Mouse (Mus musculus) embryonic facial prominence, embryonic 14.5 days (tissue): ENCODE measurements around the gene Hcar1. TPM values are rescaled to one million over a fixed set of nuclear protein-coding genes. Genes with fewer than 3 reads are reported as not detected.
A peak's percentile ranks its signal among the peaks of the same experiment; 100 is the strongest.

Experiments
- ATAC-seq: fragments of 200-750 bp; cut with Nextera tagmentation; 2 replicates; pipeline ENCODE4 v1.8.0; 2017; ENCODE audit warnings: low read depth, moderate number of reproducible peaks, moderate TSS enrichment
- DNase-seq: peaks from one replicate; pipeline ENCODE4 v3.0.0-alpha.2; 2015; ENCODE audit warnings: low spot score
- H3K27ac ChIP-seq: fragments of 300-500 bp; sonication (generic); replicated peaks from 2 replicates; pipeline ENCODE4 v1.5.1; 2014; ENCODE audit warnings: low read depth, mild to moderate bottlenecking, low read length, moderate library complexity
- H3K27me3 ChIP-seq: fragments of 300-500 bp; sonication (generic); replicated peaks from 2 replicates; pipeline ENCODE4 v1.6.1; 2014; ENCODE audit warnings: low read length; ENCODE audit not compliant: control insufficient read depth, insufficient read depth
- H3K36me3 ChIP-seq: fragments of 300-500 bp; sonication (generic); 2 replicates; pipeline ENCODE4 v1.6.1; 2014; ENCODE audit warnings: low read length, mixed read lengths; ENCODE audit not compliant: control insufficient read depth, insufficient read depth
- H3K4me1 ChIP-seq: fragments of 300-500 bp; sonication (generic); 2 replicates; pipeline ENCODE4 v1.6.1; 2014; ENCODE audit warnings: antibody characterized with exemption, low read length; ENCODE audit not compliant: control insufficient read depth, insufficient read depth
- H3K4me2 ChIP-seq: fragments of 300-500 bp; sonication (generic); 2 replicates; pipeline ENCODE4 v1.6.1; 2014; ENCODE audit warnings: low read depth, mild to moderate bottlenecking, low read length, moderate library complexity, mixed read lengths
- H3K4me3 ChIP-seq: fragments of 300-500 bp; sonication (generic); 2 replicates; pipeline ENCODE4 v1.5.1; 2014; ENCODE audit warnings: low read depth, mild to moderate bottlenecking, low read length
- H3K9ac ChIP-seq: fragments of 300-500 bp; sonication (generic); 2 replicates; pipeline ENCODE4 v1.6.1; 2014; ENCODE audit warnings: low read depth, mild to moderate bottlenecking, low read length, moderate library complexity, mixed read lengths
- H3K9me3 ChIP-seq: fragments of 300-500 bp; sonication (generic); 2 replicates; pipeline ENCODE4 v1.6.1; 2016; ENCODE audit warnings: low read length; ENCODE audit not compliant: control insufficient read depth
- WGBS: fragments of 180-500 bp; shearing (Covaris S2); extraction: QIAGEN DNeasy Blood & Tissue Kit; methylation state at CpG from one replicate; pipeline ENCODE4 v1.1.7; 2014; 5-methylcytosine and 5-hydroxymethylcytosine counted together
- polyA plus RNA-seq: library from polyadenylated mRNA; unstranded; fragments of >200 nt; fragmentation: Nextera tagmentation; extraction: Ambion mirVana; gene quantifications from 2 replicates; pipeline ENCODE4 v1.2.1, GENCODE M21; 2014

Hcar1 gene
- polyA plus RNA-seq, 1 experiment from 2014 or later = 2.3 TPM

- DNase-seq (no peak), ATAC-seq (no peak)
- no peak overlapping the region for H3K4me2 ChIP-seq
- H3K27ac ChIP-seq = no peak overlapping the region
- no peaks in the 10 kb centered on the region for H3K9me3 ChIP-seq
- H3K36me3 ChIP-seq = no peaks in the 10 kb centered on the region
- no peak overlapping the region for H3K9ac ChIP-seq
- WGBS = 84% methylated on average over 14 of the region's 14 CpGs
- no peak overlapping the region for H3K4me3 ChIP-seq
- H3K4me1 ChIP-seq = peaks cover 13% of the 10 kb centered on the region; the same call in 1 of the 2 replicates
- H3K27me3 ChIP-seq = no peaks in the 10 kb centered on the region
Observed at GRCm38 (mm10) chr5:123880778-123881177, 958 bp upstream of the Hcar1 start.

GRCm38 (mm10) chr5:123878056-123878455, 1.8 kb downstream of the Hcar1 start:
- H3K36me3 ChIP-seq = no peaks in the 10 kb centered on the region
- H3K4me3 ChIP-seq = no peak overlapping the region; the same call in 1 of the 2 replicates
- H3K4me2 ChIP-seq = peak overlapping the region; percentile 39
- H3K9me3 ChIP-seq = no peaks in the 10 kb centered on the region
- DNase-seq = peak; percentile 34
- no peak overlapping the region for H3K27ac ChIP-seq
- no peaks in the 10 kb centered on the region for H3K27me3 ChIP-seq
- peaks cover 13% of the 10 kb centered on the region; the same call in 1 of the 2 replicates for H3K4me1 ChIP-seq
- ATAC-seq = no peak
- no peak overlapping the region for H3K9ac ChIP-seq
- WGBS = 47% methylated on average over 14 of the region's 14 CpGs

- no peaks in the 10 kb centered on the region for H3K9me3 ChIP-seq
- H3K36me3 ChIP-seq = no peaks in the 10 kb centered on the region
- no peak overlapping the region for H3K4me3 ChIP-seq
- H3K27ac ChIP-seq = no peak overlapping the region
- H3K9ac ChIP-seq = no peak overlapping the region
- no peaks in the 10 kb centered on the region for H3K27me3 ChIP-seq
- WGBS = 89% methylated on average over 5 of the region's 5 CpGs
- DNase-seq (no peak), ATAC-seq (no peak)
- H3K4me2 ChIP-seq = no peak overlapping the region
- H3K4me1 ChIP-seq = 0 out of 2 replicates have a peak, but pooled peaks cover 4% of the 10 kb centered on the region
Observed at GRCm38 (mm10) chr5:123874177-123874576, 5.6 kb downstream of the Hcar1 start.

- 74% methylated on average over 4 of the region's 4 CpGs for WGBS
- Histone ChIP-seq H3K4me1 (no peaks in the 10 kb centered on the region), H3K9ac (no peak overlapping the region), H3K4me3 (no peak overlapping the region), H3K36me3 (no peaks in the 10 kb centered on the region), H3K27me3 (no peaks in the 10 kb centered on the region), H3K9me3 (no peaks in the 10 kb centered on the region), H3K27ac (peak overlapping the region; percentile 24; the same call in 1 of the 2 replicates), H3K4me2 (no peak overlapping the region)
- DNase-seq (peak; percentile 68), ATAC-seq (peak; percentile 67; the same call in 1 of the 2 replicates)
Observed at GRCm38 (mm10) chr5:123869615-123870014, 10.2 kb downstream of the Hcar1 start.

GRCm38 (mm10) chr5:123866457-123866856, 13.4 kb downstream of the Hcar1 start:
- DNase-seq (no peak), ATAC-seq (no peak)
- H3K4me1 ChIP-seq = no peaks in the 10 kb centered on the region
- H3K27me3 ChIP-seq = no peaks in the 10 kb centered on the region
- H3K4me2 ChIP-seq = no peak overlapping the region
- H3K9ac ChIP-seq = no peak overlapping the region
- no peak overlapping the region for H3K27ac ChIP-seq
- H3K9me3 ChIP-seq = no peaks in the 10 kb centered on the region
- H3K4me3 ChIP-seq = no peak overlapping the region
- 69% methylated on average over 4 of the region's 4 CpGs for WGBS
- H3K36me3 ChIP-seq = no peaks in the 10 kb centered on the region

GRCm38 (mm10) chr5:123865365-123865764, 14.5 kb downstream of the Hcar1 start, which contains the start of gene Hcar2:
Hcar2 (minus strand) TSS chr5:123865499.
- Histone ChIP-seq H3K36me3 (no peaks in the 10 kb centered on the region), H3K4me3 (no peak within 1 kb of the TSS), H3K9me3 (no peaks in the 10 kb centered on the region), H3K4me1 (no peaks in the 10 kb centered on the region), H3K27ac (peak within 1 kb of the TSS; percentile 6; the same call in 1 of the 2 replicates), H3K27me3 (no peaks in the 10 kb centered on the region), H3K9ac (no peak within 1 kb of the TSS), H3K4me2 (no peak within 1 kb of the TSS)
- no peak for ATAC-seq
- peak; percentile 32 for DNase-seq
- 68% methylated on average over 12 of the region's 12 CpGs for WGBS

- Histone ChIP-seq H3K9ac (no peak overlapping the region), H3K4me1 (no peaks in the 10 kb centered on the region), H3K27ac (no peak overlapping the region), H3K9me3 (no peaks in the 10 kb centered on the region), H3K27me3 (no peaks in the 10 kb centered on the region), H3K4me3 (no peak overlapping the region), H3K36me3 (no peaks in the 10 kb centered on the region), H3K4me2 (no peak overlapping the region)
- DNase-seq (no peak), ATAC-seq (no peak)
- WGBS = 89% methylated on average over 14 of the region's 14 CpGs
Observed at GRCm38 (mm10) chr5:123863934-123864333, 15.9 kb downstream of the Hcar1 start.

GRCm38 (mm10) chr5:123862374-123863350, 17.2 kb downstream of the Hcar1 start:
- no peak for DNase-seq
- Histone ChIP-seq H3K4me1 (no peaks in the 10 kb centered on the region), H3K27me3 (no peaks in the 10 kb centered on the region), H3K36me3 (no peaks in the 10 kb centered on the region), H3K9me3 (no peaks in the 10 kb centered on the region), H3K27ac (peak overlapping the region; percentile 21), H3K9ac (0 out of 2 replicates have a peak overlapping the region, but pooled peaks have one; percentile 14), H3K4me2 (0 out of 2 replicates have a peak overlapping the region, but pooled peaks have one; percentile 10), H3K4me3 (no peak overlapping the region)
- ATAC-seq = no peak
- 71% methylated on average over 15 of the region's 15 CpGs for WGBS
